Mouse (Mus musculus) small intestine, adult 10 weeks (tissue): ENCODE data around the gene Olfr769. TPM values are rescaled to one million over a fixed set of nuclear protein-coding genes. Genes with fewer than 3 reads are reported as not detected.

Experiments used
- polyA plus RNA-seq: library from polyadenylated mRNA; stranded (reverse); fragments of 350-450 nt; fragmentation: Illumina TruSeq; extraction: RNeasy Lipid Tissue Mini Kit (QIAGEN cat#74804); gene quantifications from one replicate; pipeline ENCODE4 v1.2.3, GENCODE M21; 2014; ENCODE audit warnings: low replicate concordance

Gene Olfr769
- not detected for polyA plus RNA-seq

GRCm38 (mm10) chr10:129117761-129118160 is at the start of gene Olfr769:
Gene Olfr769, minus strand, starts transcription at chr10:129117861.

GRCm38 (mm10) chr10:129164651-129165050 is 47.0 kb upstream of the Olfr769 start, which contains the start of gene Olfr771:
Gene Olfr771, minus strand, starts transcription at chr10:129164751.

GRCm38 (mm10) chr10:129138898-129139297 is 21.2 kb upstream of the Olfr769 start, which contains the start of gene Olfr770:
Gene Olfr770, minus strand, starts transcription at chr10:129138998.

GRCm38 (mm10) chr10:129099275-129099674 is 18.4 kb downstream of the Olfr769 start, which contains the start of gene Olfr768:
Gene Olfr768, minus strand, starts transcription at chr10:129099375.

GRCm38 (mm10) chr10:129082810-129083209 is 34.9 kb downstream of the Olfr769 start, which contains the start of gene Olfr767:
Gene Olfr767, minus strand, starts transcription at chr10:129082910.

GRCm38 (mm10) chr10:129068877-129069276 is 48.8 kb downstream of the Olfr769 start, which contains the start of gene Olfr766-ps1:
Gene Olfr766-ps1, minus strand, starts transcription at chr10:129068977.

Other genes starting within 250 kb of the Olfr769 start
- 0.85 TPM for gene Gdf11, start 226.1 kb downstream of the Olfr769 start, polyA plus RNA-seq
- gene Cd63, start 216.9 kb downstream of the Olfr769 start, polyA plus RNA-seq, result 401 TPM
- gene Rdh5, start 195.0 kb downstream of the Olfr769 start, polyA plus RNA-seq, result 1.5 TPM
- gene Bloc1s1, start 193.8 kb downstream of the Olfr769 start, polyA plus RNA-seq, result 2.2 TPM
- gene Itga7, start 184.0 kb downstream of the Olfr769 start, polyA plus RNA-seq, result 0.45 TPM
- gene Mettl7b, start 156.9 kb downstream of the Olfr769 start, polyA plus RNA-seq, result 4.3 TPM
- gene Olfr9, start 128.4 kb downstream of the Olfr769 start, polyA plus RNA-seq, result not detected
- gene Olfr763, start 107.1 kb downstream of the Olfr769 start, polyA plus RNA-seq, result not detected
- not detected for gene Olfr764-ps1, start 78.0 kb downstream of the Olfr769 start, polyA plus RNA-seq
- gene Olfr765, start 67.9 kb downstream of the Olfr769 start, polyA plus RNA-seq, result not detected
- not detected for gene Olfr766-ps1, start 48.9 kb downstream of the Olfr769 start, polyA plus RNA-seq
- gene Olfr767, start 35.0 kb downstream of the Olfr769 start, polyA plus RNA-seq, result not detected
- gene Olfr768, start 18.5 kb downstream of the Olfr769 start, polyA plus RNA-seq, result not detected
- gene Olfr770, start 21.1 kb upstream of the Olfr769 start, polyA plus RNA-seq, result not detected
- gene Olfr771, start 46.9 kb upstream of the Olfr769 start, polyA plus RNA-seq, result not detected
- not detected for gene Olfr772, start 60.1 kb upstream of the Olfr769 start, polyA plus RNA-seq
- not detected for gene Olfr773, start 69.6 kb upstream of the Olfr769 start, polyA plus RNA-seq
- gene Olfr774, start 118.3 kb upstream of the Olfr769 start, polyA plus RNA-seq, result not detected
- not detected for gene Olfr775, start 130.6 kb upstream of the Olfr769 start, polyA plus RNA-seq
- gene Olfr776, start 141.3 kb upstream of the Olfr769 start, polyA plus RNA-seq, result not detected
- not detected for gene Olfr777, start 153.6 kb upstream of the Olfr769 start, polyA plus RNA-seq
- not detected for gene Olfr780, start 200.3 kb upstream of the Olfr769 start, polyA plus RNA-seq
- not detected for gene Olfr781, start 211.0 kb upstream of the Olfr769 start, polyA plus RNA-seq
- not detected for gene Olfr782, start 231.0 kb upstream of the Olfr769 start, polyA plus RNA-seq